11 mouse cellular contexts compared by ENCODE assay signal in the genomic region with DNA sequence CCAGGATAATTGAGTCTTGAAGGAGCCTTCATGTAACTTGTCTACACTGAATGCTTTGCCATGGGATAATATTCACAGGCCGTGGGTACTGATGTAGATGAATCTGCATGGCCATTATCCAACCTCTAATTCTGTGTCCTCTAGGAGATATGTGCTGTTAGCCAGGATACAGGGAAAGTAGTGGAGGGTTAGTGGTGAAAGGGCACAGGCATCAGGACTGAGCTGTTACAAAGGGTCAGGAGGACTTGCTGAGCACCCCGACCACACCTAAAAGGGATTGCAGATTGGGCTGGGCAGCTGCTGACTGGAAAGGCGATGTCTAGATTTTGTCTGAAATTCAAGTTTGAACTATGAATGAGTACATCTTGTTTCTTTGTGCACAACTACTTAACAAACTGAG. TPM values are rescaled to one million over a fixed set of nuclear protein-coding genes. Genes with fewer than 3 reads are reported as not detected.
DNase-seq lines count a peak whose midpoint lies in the region; ATAC-seq lines count a peak whose summit lies in the region.
"Had no signal": no experiment of that assay in that cellular context is flagged by ENCODE, and none has a peak within 500 bp of the region (broad histone marks: within the 10 kb centered on the region; RNA-seq: fewer than 3 reads in every experiment).

No protein-coding gene starts in this region.

- no peaks in the 10 kb centered on the region for H3K27me3 ChIP-seq in kidney, embryonic 14.5 days (ENCODE audit: control insufficient read depth, insufficient read depth, low read length)
- H3K27me3 ChIP-seq in hindbrain, embryonic 12.5 days = no peaks in the 10 kb centered on the region
- H3K27me3 ChIP-seq: Patski had no signal

- no peak overlapping the region for H3K27ac ChIP-seq in kidney, embryonic 14.5 days (ENCODE audit: low read depth, low read length)
- no peak overlapping the region for H3K27ac ChIP-seq in hindbrain, embryonic 12.5 days

- H3K4me1 ChIP-seq in kidney, embryonic 14.5 days (ENCODE audit: control insufficient read depth, insufficient read depth, low read length) = peaks cover 33% of the 10 kb centered on the region
- peaks cover 46% of the 10 kb centered on the region for H3K4me1 ChIP-seq in hindbrain, embryonic 12.5 days

- no peak overlapping the region for H3K9ac ChIP-seq in kidney, embryonic 14.5 days (ENCODE audit: low read depth, low read length)
- H3K9ac ChIP-seq in hindbrain, embryonic 12.5 days = no peak overlapping the region

- no peaks in the 10 kb centered on the region for H3K9me3 ChIP-seq in kidney, embryonic 14.5 days (ENCODE audit: control insufficient read depth, low read length)
- H3K9me3 ChIP-seq in hindbrain, embryonic 12.5 days (replicated peaks) = no peaks in the 10 kb centered on the region

- H3K4me2 ChIP-seq in kidney, embryonic 14.5 days (replicated peaks; ENCODE audit: low read depth, low read length) = no peak overlapping the region
- no peak overlapping the region for H3K4me2 ChIP-seq in hindbrain, embryonic 12.5 days (replicated peaks)

- no peak overlapping the region for H3K4me3 ChIP-seq in kidney, embryonic 14.5 days (ENCODE audit: low read length)
- no peak overlapping the region for H3K4me3 ChIP-seq in hindbrain, embryonic 12.5 days

- DNase-seq in cerebellum, postnatal 25 days = peak; percentile 1
- no peak for DNase-seq in cerebellum, postnatal 10 days
- peak; percentile 1 for DNase-seq in kidney, adult 11 months
- DNase-seq in urinary bladder, postnatal 14 days (ENCODE audit: low spot score) = peak; percentile 1
- DNase-seq in urinary bladder, adult 18-20 months (ENCODE audit: low spot score in 2 of 2) = no peak
- DNase-seq in retina, embryonic 14.5 days (ENCODE audit: low spot score) = no peak
- DNase-seq: kidney, adult 18-20 months; lung, postnatal 4 days had no signal

- peaks cover 3% of the 10 kb centered on the region; the same call in 1 of the 2 replicates for H3K36me3 ChIP-seq in kidney, embryonic 14.5 days (ENCODE audit: control insufficient read depth, insufficient read depth, low read length)
- H3K36me3 ChIP-seq in hindbrain, embryonic 12.5 days = no peaks in the 10 kb centered on the region

- 83% methylated on average over 3 of the region's 3 CpGs for WGBS in kidney, embryonic 14.5 days
- 85% methylated on average over 3 of the region's 3 CpGs for WGBS in hindbrain, embryonic 12.5 days

- ATAC-seq in kidney, embryonic 14.5 days (ENCODE audit: low FRiP score, low TSS enrichment) = no peak
- no peak for ATAC-seq in hindbrain, embryonic 12.5 days (ENCODE audit: low FRiP score)
- ATAC-seq: Patski had no signal

RNA-seq across cellular contexts. Expression of a gene that starts 4.1 kb away (rescaled TPM):
- polyA plus RNA-seq in kidney, embryonic 14.5 days (2014; fragmentation: Nextera tagmentation; extraction: Ambion mirVana) = 2.5 and 6.3 TPM in 2 replicates
- polyA plus RNA-seq in hindbrain, embryonic 12.5 days (2016; fragmentation: Nextera tagmentation; extraction: Ambion mirVana) = 3.9 and 4.6 TPM in 2 replicates

RNA-seq across cellular contexts. Expression of a gene that starts 4.3 kb away (rescaled TPM):
- polyA plus RNA-seq in kidney, embryonic 14.5 days (2014; fragmentation: Nextera tagmentation; extraction: Ambion mirVana) = 1.7 and 2.0 TPM in 2 replicates
- 1.8 and 2.5 TPM in 2 replicates for polyA plus RNA-seq in hindbrain, embryonic 12.5 days (2016; fragmentation: Nextera tagmentation; extraction: Ambion mirVana)

RNA-seq across cellular contexts. Expression of a gene that starts 4.6 kb away (rescaled TPM):
- polyA plus RNA-seq in kidney, embryonic 14.5 days (2014; fragmentation: Nextera tagmentation; extraction: Ambion mirVana) = 59.5 and 61.9 TPM in 2 replicates
- 69.8 and 73.9 TPM in 2 replicates for polyA plus RNA-seq in hindbrain, embryonic 12.5 days (2016; fragmentation: Nextera tagmentation; extraction: Ambion mirVana)

RNA-seq across cellular contexts. Expression of a gene that starts 28.3 kb away (rescaled TPM):
- 51.4 and 86.5 TPM in 2 replicates for polyA plus RNA-seq in kidney, embryonic 14.5 days (2014; fragmentation: Nextera tagmentation; extraction: Ambion mirVana)
- 99.3 and 101 TPM in 2 replicates for polyA plus RNA-seq in hindbrain, embryonic 12.5 days (2016; fragmentation: Nextera tagmentation; extraction: Ambion mirVana)

RNA-seq across cellular contexts. Expression of a gene that starts 28.4 kb away (rescaled TPM):
- polyA plus RNA-seq in kidney, embryonic 14.5 days (2014; fragmentation: Nextera tagmentation; extraction: Ambion mirVana) = 57.0 and 65.3 TPM in 2 replicates
- 103 and 110 TPM in 2 replicates for polyA plus RNA-seq in hindbrain, embryonic 12.5 days (2016; fragmentation: Nextera tagmentation; extraction: Ambion mirVana)

Comparison
In these comparisons a context has a peak if more than half of its experiments do, and no peak if none do; other contexts are left out.
1. DNase-seq: peak in cerebellum, postnatal 25 days (2 of 2), kidney, adult 11 months (single experiment) and urinary bladder, postnatal 14 days (single experiment); none in cerebellum, postnatal 10 days (0 of 2), urinary bladder, adult 18-20 months (0 of 2) and retina, embryonic 14.5 days (single experiment).